Mouse (Mus musculus) urinary bladder, postnatal 14 days (tissue): ENCODE data around the gene Rtl4.

Source experiments
- DNase-seq: peaks from one replicate; pipeline ENCODE4 v3.0.0; 2021; ENCODE audit warnings: low spot score

Rtl4 gene

DNA sequence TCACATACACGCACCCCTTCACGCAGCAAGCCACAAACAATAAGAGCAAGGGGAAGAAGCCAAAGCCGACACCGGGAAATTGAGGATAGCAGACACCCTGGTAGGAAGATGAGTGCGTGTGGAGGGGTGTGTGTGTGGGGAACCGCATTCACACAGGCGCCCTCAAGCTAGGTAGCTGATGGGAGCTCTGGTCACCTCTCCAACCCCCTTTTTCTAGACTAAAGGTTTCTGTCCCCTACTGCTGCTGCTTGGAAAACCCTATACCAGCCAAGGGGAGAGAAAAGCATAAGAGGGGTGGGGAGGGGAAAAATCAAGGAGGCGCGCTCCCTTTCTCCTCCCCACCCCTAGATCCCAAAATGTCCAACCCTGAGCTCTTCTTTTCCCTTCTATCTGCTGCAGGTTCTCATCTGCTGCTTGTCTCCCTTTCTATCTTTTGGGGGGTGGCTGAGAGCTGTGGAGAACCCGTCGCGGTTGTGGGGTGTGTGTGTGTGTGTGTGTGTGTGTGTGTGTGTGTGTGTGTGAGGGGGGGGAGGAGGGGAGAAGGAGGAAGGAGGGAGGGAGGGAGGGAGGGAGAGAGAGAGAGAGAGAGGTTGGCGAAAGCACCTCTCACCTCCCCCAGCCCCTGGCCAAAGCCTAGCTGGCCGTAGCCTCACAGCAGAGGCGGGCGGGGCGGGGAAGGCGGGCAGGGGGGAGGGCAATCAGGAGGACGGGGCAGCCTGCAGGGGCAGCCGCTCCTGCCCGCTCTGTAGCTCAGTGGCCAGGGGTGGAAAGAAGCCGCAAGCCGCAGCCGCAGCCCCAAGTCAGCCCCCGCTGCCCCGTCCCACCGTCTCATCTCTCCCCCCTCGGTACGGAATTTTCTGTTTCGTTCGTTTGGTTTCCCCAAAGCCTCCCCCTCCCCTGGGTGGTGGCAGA is at the start of gene Rtl4:
Gene Rtl4 (plus strand): TSS at position 701 of the 912 bp plus-strand sequence.
- DNase-seq, result no peak

DNA sequence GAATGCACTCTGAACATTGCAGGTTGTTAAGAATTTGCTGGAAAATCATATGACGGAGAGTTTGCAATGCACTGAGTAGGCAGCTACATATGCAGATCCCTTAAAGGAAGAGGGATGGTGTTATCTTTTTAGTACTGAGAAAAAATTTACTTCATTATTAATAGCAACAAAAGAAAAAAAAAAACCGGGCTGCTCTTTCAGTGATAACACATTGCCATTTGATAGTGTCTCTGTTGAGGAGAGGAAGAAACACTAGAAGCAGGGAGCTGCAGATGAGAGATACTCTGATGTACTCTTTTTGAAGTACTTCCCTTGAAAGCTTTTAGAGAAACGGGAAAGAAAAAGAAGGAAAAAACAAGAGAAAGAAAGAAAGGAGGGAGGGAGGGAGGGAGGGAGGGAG is 44.0 kb upstream of the Rtl4 start:
- no peak for DNase-seq

DNA sequence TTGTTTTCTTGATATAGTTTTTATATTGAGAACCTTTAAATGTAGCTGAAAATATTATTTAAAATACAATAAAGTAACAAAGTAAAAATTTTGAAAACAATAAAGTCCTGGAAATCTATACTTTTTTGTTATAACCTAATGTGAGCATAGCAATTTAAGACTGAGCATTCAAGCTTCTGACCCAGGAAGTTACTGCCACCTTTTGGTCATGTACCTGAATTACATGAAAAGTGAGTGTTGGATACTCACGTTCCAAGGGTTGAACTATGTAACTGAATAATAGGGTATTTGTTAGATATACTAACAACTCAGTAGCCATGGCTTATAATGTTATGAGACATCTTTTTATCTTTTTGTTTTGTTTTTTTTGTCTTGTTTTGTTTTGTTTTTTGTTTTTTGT is 43.3 kb upstream of the Rtl4 start:
- no peak for DNase-seq

DNA sequence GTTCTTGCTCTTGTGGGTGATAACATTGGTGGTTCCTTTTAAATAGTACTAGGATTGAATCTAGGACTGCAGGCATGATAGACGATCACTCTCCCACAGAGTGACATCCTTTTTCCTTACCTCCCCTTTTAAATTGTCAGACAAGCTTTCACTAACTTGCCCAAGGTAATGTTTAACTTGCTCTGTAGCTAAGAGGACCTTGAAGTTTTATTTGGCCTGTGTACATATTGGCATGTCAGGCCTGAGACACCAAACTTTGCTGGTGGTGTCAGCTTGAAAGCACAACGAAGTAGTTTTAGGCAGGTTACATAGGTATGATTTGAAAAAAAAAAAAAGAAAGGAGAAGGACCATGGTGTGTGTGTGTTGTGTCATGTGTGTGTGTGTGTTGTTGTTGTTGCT is 36.5 kb upstream of the Rtl4 start:
- DNase-seq, result no peak

DNA sequence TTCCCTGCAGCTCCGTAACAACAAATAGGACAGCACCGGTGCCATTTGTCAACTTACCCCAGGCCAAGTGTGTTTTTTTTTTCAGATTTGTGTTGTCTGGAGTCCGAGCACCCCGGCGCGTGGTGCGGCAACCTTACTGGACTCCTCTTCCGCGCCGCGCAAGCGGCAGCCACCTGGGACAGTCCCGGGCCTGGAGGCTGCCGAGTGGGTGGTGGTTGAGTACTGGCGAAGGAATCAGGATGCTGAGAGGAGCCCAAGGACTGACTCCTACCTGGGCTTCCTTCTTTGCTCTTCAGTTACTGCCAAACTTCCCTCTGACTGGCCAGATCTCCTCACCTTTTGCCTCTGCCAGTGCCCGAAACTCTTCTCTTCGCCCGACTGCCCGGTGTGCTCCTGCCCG is 965 bp upstream of the Rtl4 start:
- no peak for DNase-seq

DNA sequence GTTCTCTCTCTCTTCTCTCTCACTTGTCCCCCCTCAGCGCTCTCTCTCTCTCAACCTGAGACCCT is 733 bp upstream of the Rtl4 start, which contains the start of gene Trpc5:
Gene Trpc5 (minus strand): TSS at position 39 of the 65 bp plus-strand sequence.
- no peak for DNase-seq

DNA sequence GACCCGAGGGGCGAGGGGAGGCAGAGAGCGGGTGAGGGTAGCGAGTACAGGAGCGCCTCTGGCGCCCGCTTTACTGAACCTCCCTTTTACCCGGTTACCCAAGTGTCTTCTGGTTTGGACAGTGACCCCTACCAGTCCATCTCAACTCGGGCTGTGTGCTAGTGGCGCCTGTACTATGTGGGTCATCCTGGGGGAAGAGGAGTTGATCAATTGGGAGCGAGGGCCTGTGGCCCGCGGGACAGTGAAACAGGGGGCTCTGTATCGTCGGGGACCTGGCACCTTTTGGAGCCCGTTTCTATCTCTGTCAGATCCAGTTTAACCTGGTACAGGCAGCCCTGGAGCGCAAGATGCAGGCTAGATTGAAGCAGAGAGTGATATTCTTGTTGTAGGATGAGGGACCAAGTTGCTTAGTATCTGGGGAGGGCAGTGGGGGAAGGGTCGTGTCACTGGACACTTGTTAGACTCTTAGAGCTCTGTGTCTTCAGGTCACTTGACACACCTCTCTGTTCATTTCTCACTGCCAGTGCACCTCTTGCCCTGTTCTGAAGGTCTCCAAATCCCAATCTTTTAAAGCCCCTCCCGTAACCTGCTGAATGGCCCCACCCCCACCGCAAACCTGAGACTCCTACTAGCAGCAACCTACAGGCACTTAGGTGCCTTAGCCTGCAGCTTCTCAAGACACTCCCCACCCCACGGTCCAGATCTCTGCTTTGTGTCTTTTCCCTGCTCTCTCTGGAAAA is 582 bp downstream of the Rtl4 start:
- no peak for DNase-seq

DNA sequence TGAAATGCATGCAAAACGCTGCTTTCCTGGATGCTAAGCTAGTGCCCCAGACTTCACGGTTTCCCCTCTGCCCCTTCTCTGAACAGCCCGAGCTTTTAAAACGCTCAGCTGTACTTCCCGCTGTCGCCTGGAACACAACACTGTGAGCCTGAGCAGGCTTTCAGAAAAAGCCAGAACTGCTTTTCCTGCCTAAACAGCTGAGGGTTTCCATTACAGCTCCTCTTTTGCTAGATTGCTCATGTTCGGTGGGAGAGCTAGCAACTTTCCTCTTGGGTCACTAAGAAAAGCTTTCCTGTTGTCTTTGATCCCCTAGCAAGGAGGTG is 1.1 kb downstream of the Rtl4 start:
- DNase-seq, result no peak

DNA sequence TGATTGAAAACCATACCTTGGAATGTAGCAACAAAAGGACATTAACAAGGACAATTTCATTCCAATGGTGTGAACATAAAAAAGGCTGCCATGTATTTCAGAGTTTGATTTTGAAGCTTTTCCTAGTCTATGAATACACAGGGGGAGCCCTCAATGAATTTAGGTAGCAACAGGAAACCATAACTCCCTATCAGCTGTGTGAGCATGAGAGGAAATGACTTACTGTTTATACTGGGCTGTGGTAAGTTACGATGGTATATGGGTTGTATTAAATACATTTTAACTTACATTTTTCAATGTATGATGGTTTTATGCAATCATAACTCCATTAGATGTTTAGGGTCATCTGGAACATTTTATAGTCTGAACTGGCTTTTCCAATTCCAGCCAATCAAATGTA is 27.6 kb downstream of the Rtl4 start:
- no peak for DNase-seq

DNA sequence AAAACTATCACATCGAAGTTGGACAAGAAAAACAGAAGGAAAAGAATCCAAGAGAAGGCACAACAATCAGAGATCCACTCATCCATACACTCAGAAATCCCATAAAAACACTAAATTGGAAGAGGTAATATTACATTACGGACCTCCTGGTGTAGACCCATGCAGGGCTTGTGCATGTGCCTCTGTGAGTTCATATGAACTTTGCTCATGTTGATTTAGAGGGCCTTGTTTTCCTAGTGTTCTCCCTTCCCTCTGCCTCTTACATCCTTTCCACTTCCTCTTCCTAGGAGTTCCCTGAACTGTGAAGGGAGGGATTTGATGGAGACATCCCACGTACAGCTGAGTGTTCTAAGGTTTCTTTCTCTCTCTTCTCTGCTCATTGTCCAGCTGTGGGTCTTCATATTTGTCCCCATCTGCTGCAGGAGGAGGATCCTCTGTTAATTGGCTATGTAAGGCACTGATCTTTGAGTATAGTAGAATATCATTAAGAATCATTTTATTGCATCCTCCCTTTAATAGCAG is 58.9 kb downstream of the Rtl4 start:
- no peak for DNase-seq

DNA sequence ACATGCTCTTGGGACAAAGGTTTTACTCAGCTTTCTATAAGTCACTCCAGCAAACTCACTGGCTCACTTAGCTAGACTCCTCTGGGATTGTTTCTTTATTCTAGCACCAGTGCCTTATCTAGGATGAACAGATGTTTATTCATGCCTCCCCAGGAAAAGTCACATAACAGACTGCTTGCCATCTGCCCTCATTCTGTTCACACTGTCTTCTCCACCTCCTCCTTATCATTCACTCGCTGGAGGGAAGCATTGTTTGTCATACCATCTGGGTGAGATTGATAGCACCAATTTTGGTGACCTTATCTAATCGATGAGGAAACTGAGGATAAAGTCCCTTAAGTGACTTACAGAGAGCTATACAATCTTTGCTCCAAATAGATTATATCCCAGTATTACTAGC is 298.3 kb downstream of the Rtl4 start:
- DNase-seq, result no peak

DNA sequence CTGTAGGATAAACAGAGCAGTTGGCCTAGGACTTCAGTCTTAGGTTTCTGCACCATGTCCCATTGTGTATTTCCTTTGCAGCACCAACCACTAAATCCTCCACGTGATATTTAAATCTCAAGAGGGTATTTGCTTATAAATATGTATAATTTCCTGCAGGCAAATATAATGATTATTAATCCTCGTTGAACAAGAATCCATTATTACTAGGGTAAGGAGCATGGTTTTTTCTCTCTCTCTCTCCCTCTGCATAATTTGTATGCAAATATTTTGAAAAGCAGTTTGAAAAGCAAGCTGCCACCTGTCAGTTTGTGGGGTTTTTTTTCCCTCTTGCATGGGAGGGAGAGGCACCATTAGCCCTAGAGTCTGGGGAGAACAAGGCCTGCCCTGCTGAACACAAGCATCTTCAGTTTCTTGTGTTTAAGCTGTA is 376.8 kb downstream of the Rtl4 start:
- DNase-seq, result no peak

DNA sequence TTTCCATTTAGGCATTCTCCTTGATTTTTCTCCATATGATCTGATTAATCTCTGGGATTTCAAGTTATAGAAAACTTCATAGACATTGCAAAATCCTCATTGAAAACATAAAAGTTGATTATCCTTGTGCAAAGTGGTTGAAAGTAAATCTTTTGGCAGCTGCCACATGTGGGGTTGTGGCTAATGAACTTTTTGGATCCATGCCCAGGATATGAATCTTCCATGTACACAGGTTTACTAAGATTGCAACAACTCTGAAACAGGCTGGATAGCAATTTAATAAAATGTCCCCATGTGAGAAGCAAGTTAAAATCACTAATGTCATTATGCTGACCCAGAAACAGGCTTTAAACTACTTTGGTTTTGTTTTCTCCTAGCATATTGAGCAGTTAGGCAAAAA is 401.1 kb downstream of the Rtl4 start:
- DNase-seq, result no peak

DNA sequence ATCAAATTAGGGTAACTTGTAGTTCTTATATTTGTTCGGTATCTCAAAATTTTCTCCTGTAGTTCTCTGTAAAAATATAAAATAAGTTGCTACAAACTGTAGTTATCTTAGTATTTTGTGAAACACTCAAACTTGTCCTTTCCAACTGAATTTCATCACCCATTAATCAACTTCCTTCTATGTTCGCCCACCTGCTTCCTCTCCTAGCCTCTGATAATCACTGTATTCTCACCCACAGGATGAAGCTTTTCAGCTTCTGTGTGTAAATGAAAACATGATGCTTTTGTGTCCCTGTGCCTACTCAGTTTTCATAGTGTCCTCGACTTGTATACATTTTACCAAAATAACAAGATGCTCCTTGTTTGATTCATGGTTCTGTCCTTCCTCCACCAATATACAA is 401.7 kb downstream of the Rtl4 start:
- DNase-seq, result no peak

DNA sequence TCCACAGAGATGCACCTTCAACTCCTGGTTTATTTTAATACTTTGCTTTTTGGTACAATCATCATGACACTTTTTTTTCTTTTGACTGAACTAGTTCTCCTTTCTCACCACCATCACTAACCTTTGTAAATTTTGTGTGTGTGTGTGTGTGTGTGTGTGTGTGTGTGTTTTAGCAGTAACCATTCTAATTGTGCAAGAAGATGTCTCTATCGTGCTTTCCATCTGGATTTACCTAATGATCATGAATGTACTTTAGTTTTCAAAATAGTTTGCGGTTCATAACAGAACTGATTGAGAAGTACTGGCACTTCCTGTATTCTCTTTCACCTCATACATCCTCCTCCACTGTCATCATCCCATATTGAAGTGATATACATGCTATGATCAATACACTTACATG is 402.3 kb downstream of the Rtl4 start:
- DNase-seq, result no peak
